Mouse (Mus musculus) urinary bladder, postnatal 0 days (tissue): Measurements from ENCODE around the gene Zwilch. TPM values are rescaled to one million over a fixed set of nuclear protein-coding genes. Genes with fewer than 3 reads are reported as not detected.

Source experiments
- polyA plus RNA-seq: library from polyadenylated mRNA; unstranded; fragments of >200 nt; fragmentation: Nextera tagmentation; extraction: Ambion mirVana; gene quantifications from 2 replicates; pipeline ENCODE4 v1.2.1, GENCODE M21; 2015

Zwilch gene
- 4.7 and 6.1 TPM in 2 replicates for polyA plus RNA-seq

GRCm38 (mm10) chr9:64172816-64173665, at the start of gene Zwilch, which contains the start of gene Rpl4:
TSS of gene Zwilch (minus strand) at chr9:64173104.
TSS of gene Rpl4 (plus strand) at chr9:64173375.

GRCm38 (mm10) chr9:64178974-64179646, 6.2 kb upstream of the Zwilch start, which contains the start of gene Snapc5:
TSS of gene Snapc5 (plus strand) at chr9:64179274.

GRCm38 (mm10) chr9:64116876-64117275, 56.0 kb downstream of the Zwilch start, which contains the start of gene Lctl:
TSS of gene Lctl (plus strand) at chr9:64117147.

Other genes with a start within 250 kb of the Zwilch start
- gene Smad6, start 151.0 kb downstream of the Zwilch start, polyA plus RNA-seq, result 5.6 and 6.3 TPM in 2 replicates
- 0.08 and 0.17 TPM in 2 replicates for gene Lctl, start 56.0 kb downstream of the Zwilch start, polyA plus RNA-seq
- gene Rpl4, start 271 bp upstream of the Zwilch start, polyA plus RNA-seq, result 894 and 938 TPM in 2 replicates
- 28.0 and 29.6 TPM in 2 replicates for gene Snapc5, start 6.2 kb upstream of the Zwilch start, polyA plus RNA-seq
- gene Uchl4, start 62.1 kb upstream of the Zwilch start, polyA plus RNA-seq, result 1.3 TPM in 2 replicates
- 99.2 and 111 TPM in 2 replicates for gene Map2k1, start 80.5 kb upstream of the Zwilch start, polyA plus RNA-seq
- gene Tipin, start 108.5 kb upstream of the Zwilch start, polyA plus RNA-seq, result 77.1 and 99.1 TPM in 2 replicates
- 9.6 and 11.5 TPM in 2 replicates for gene Dis3l, start 168.2 kb upstream of the Zwilch start, polyA plus RNA-seq
- 0.41 and 0.42 TPM in 2 replicates for gene Megf11, start 212.5 kb upstream of the Zwilch start, polyA plus RNA-seq